Mouse (Mus musculus) myocyte (in vitro differentiated cells): ENCODE measurements around the gene Krt83. TPM values are rescaled to one million over a fixed set of nuclear protein-coding genes. Genes with fewer than 3 reads are reported as not detected.
"Not testable (repeated sequence)": the region's sequence is repeated elsewhere in the genome, so short reads cannot be mapped to it uniquely, and the experiment has no call there.

ENCODE experiments used
- H3K27me3 ChIP-seq: one replicate; pipeline ENCODE4 v1.6.1; 2011; ENCODE audit not compliant: control insufficient read depth, insufficient read depth, insufficient read length
- H3K36me3 ChIP-seq: one replicate; pipeline ENCODE4 v1.6.1; 2011; ENCODE audit not compliant: control insufficient read depth, insufficient read depth
- H3K4me2 ChIP-seq: one replicate; pipeline ENCODE4 v1.6.1; 2011; ENCODE audit warnings: low read depth, control low read depth
- H3K4me3 ChIP-seq: one replicate; pipeline ENCODE4 v1.5.1; 2011; ENCODE audit warnings: mild to moderate bottlenecking, control low read depth, moderate library complexity
- H3K79me2 ChIP-seq: one replicate; pipeline ENCODE4 v1.6.1; 2011; ENCODE audit not compliant: control insufficient read depth, insufficient read depth
- H3ac ChIP-seq: one replicate; pipeline ENCODE4 v1.6.1; 2011; ENCODE audit not compliant: control insufficient read depth, insufficient read length
- CEBPB ChIP-seq: IDR thresholded peaks from 2 replicates; pipeline ENCODE4 v1.6.1; 2011; ENCODE audit warnings: mild to moderate bottlenecking, moderate library complexity; ENCODE audit not compliant: poor library complexity, insufficient read depth, severe bottlenecking
- E2F4 ChIP-seq: IDR thresholded peaks from one replicate; pipeline ENCODE4 v1.6.1; 2011; ENCODE audit warnings: mild to moderate bottlenecking, control low read depth, moderate library complexity; ENCODE audit not compliant: insufficient read depth
- MAX ChIP-seq: IDR thresholded peaks from one replicate; pipeline ENCODE4 v1.6.1; 2011; ENCODE audit warnings: low read depth, mild to moderate bottlenecking, control low read depth
- MYOD1 ChIP-seq, 3 experiments: IDR thresholded peaks; one replicate each; pipeline ENCODE4 v1.6.1; 2011; ENCODE audit warnings: control low read depth in 2 of 3, low read depth in 2 of 3, mild to moderate bottlenecking in 2 of 3, moderate library complexity in 1 of 3; ENCODE audit not compliant: insufficient read length in 2 of 3, control insufficient read depth in 1 of 3
- MYOG ChIP-seq, 3 experiments: IDR thresholded peaks; one replicate each; pipeline ENCODE4 v1.6.1; 2011; ENCODE audit warnings: control low read depth in 2 of 3, low read depth in 2 of 3, mild to moderate bottlenecking in 2 of 3; ENCODE audit not compliant: insufficient read length in 2 of 3, control insufficient read depth in 1 of 3, insufficient read depth in 1 of 3
- POLR2A ChIP-seq: IDR thresholded peaks from one replicate; pipeline ENCODE4 v1.6.1; 2011; ENCODE audit warnings: low read depth, mild to moderate bottlenecking, control low read depth, moderate library complexity; ENCODE audit not compliant: insufficient read length
- POLR2AphosphoS2 ChIP-seq: IDR thresholded peaks from one replicate; pipeline ENCODE4 v1.6.1; 2011; ENCODE audit warnings: low read depth, control low read depth; ENCODE audit not compliant: insufficient read length
- REST ChIP-seq: IDR thresholded peaks from one replicate; pipeline ENCODE4 v1.6.1; 2011; ENCODE audit warnings: mild to moderate bottlenecking, control low read depth, moderate library complexity; ENCODE audit not compliant: insufficient read depth, insufficient read length
- SRF ChIP-seq: IDR thresholded peaks from one replicate; pipeline ENCODE4 v1.6.1; 2011; ENCODE audit warnings: low read depth; ENCODE audit not compliant: control insufficient read depth, insufficient read length
- TCF12 ChIP-seq: IDR thresholded peaks from one replicate; pipeline ENCODE4 v1.6.1; 2011; ENCODE audit warnings: mild to moderate bottlenecking, control low read depth; ENCODE audit not compliant: poor library complexity, insufficient read depth, severe bottlenecking
- TCF3 ChIP-seq: IDR thresholded peaks from one replicate; pipeline ENCODE4 v1.6.1; 2011; ENCODE audit warnings: low read depth, control low read depth; ENCODE audit not compliant: insufficient read length
- USF1 ChIP-seq: IDR thresholded peaks from one replicate; pipeline ENCODE4 v1.6.1; 2011; ENCODE audit warnings: low read depth, mild to moderate bottlenecking, control low read depth, moderate library complexity
- polyA plus RNA-seq: library from polyadenylated mRNA; unstranded; fragments of >200 nt; fragmentation: generic; extraction: Trizol; gene quantifications from one replicate; pipeline ENCODE4 v1.2.1, GENCODE M21; 2012; ENCODE audit warnings: missing spikeins

Krt83 gene
- polyA plus RNA-seq, 1 experiment = not detected

DNA sequence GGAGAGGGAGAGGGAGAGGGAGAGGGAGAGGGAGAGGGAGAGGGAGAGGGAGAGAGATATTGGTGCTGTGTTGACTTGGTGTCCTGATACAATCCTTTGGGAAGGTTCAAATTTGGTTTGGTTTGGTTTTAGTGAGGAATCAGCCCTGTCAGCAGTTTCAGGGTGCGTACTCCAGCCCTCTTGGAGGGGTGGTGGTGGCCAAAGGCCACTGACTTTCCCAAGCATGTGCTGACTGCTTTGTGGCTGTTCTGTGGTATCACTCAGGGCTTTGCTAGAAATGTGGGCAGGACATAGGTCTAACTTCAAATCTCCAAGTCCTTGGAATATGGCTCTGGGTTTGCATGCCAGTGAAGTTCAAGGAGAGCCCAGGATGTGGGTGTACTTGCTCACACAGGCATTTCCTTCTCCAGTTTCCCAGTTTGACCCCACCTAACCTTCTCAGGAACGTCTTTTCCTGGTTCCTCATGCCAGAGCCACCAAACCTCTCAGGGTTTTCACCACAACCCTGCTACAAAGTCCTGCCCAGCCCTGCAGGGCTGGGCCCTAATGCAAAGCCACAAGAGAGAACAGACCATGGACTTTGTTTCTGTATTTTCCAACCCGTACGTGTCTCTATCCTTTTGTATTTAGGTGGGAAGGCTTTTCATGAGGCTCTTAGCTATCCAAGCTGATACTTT is 31.4 kb upstream of the Krt83 start:
- no peak overlapping the region for H3K4me2 ChIP-seq
- H3K79me2 ChIP-seq = no peaks in the 10 kb centered on the region
- H3K27me3 ChIP-seq = peaks cover 31% of the 10 kb centered on the region
- H3K4me3 ChIP-seq = no peak overlapping the region
- H3ac ChIP-seq = no peak overlapping the region
- no peaks in the 10 kb centered on the region for H3K36me3 ChIP-seq
- TF ChIP-seq MYOG (IDR thresholded peaks at IDR 0.05; ENCODE audit: control insufficient read depth in 1 of 3, insufficient read depth in 1 of 3, insufficient read length in 2 of 3, low read depth in 2 of 3) (no peak), SRF (no peak), USF1 (no peak), POLR2AphosphoS2 (no peak)

GRCm38 (mm10) chr15:101519792-101520191 is 28.5 kb upstream of the Krt83 start:
- H3K4me2 ChIP-seq = no peak overlapping the region
- no peak overlapping the region for H3K4me3 ChIP-seq
- peaks cover 5% of the 10 kb centered on the region for H3K27me3 ChIP-seq

DNA sequence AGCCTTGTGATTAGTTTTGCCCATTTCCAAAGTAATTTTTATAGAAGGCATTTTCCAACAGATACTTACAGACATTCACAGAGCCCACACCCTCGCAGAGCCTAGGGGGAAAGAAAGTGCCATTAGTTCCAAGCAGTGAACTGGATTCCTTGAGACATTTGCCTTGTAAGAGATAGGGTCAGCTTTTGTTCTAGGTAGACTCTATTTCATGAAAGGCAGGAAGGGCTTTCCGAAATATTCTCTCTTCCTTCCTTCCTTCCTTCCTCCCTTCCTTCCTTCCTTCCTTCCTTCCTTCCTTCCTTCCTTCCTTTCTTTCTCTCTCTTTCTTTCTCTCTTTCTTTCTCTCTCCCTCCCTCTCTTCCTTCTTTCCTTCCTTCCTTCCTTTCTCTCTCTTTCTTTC is 25.8 kb upstream of the Krt83 start, which contains the start of gene Gm49425:
Gene Gm49425, minus strand, starts transcription at position 101 of the 400 bp plus-strand sequence.
- not testable (repeated sequence) for H3K79me2 ChIP-seq, H3K4me2 ChIP-seq, H3K36me3 ChIP-seq, H3K4me3 ChIP-seq, H3ac ChIP-seq
- H3K27me3 ChIP-seq = peaks cover 10% of the 10 kb centered on the region

More at GRCm38 (mm10) chr15:101519792-101520191, 28.5 kb upstream of the Krt83 start:
- TF ChIP-seq REST (no peak), MYOD1 (IDR thresholded peaks at IDR 0.05; ENCODE audit: control insufficient read depth in 1 of 3, insufficient read length in 2 of 3, low read depth in 2 of 3) (no peak), POLR2A (no peak), MAX (no peak), USF1 (no peak), E2F4 (no peak), POLR2AphosphoS2 (no peak), MYOG (IDR thresholded peaks at IDR 0.05; ENCODE audit: control insufficient read depth in 1 of 3, insufficient read depth in 1 of 3, insufficient read length in 2 of 3, low read depth in 2 of 3) (no peak), CEBPB (no peak), SRF (no peak)
- no peaks in the 10 kb centered on the region for H3K36me3 ChIP-seq
- H3K79me2 ChIP-seq = no peaks in the 10 kb centered on the region
- H3ac ChIP-seq = no peak overlapping the region

- TF ChIP-seq USF1 = no peak
- TF ChIP-seq REST = no peak
Observed at GRCm38 (mm10) chr15:101508247-101508646, 16.9 kb upstream of the Krt83 start.

DNA sequence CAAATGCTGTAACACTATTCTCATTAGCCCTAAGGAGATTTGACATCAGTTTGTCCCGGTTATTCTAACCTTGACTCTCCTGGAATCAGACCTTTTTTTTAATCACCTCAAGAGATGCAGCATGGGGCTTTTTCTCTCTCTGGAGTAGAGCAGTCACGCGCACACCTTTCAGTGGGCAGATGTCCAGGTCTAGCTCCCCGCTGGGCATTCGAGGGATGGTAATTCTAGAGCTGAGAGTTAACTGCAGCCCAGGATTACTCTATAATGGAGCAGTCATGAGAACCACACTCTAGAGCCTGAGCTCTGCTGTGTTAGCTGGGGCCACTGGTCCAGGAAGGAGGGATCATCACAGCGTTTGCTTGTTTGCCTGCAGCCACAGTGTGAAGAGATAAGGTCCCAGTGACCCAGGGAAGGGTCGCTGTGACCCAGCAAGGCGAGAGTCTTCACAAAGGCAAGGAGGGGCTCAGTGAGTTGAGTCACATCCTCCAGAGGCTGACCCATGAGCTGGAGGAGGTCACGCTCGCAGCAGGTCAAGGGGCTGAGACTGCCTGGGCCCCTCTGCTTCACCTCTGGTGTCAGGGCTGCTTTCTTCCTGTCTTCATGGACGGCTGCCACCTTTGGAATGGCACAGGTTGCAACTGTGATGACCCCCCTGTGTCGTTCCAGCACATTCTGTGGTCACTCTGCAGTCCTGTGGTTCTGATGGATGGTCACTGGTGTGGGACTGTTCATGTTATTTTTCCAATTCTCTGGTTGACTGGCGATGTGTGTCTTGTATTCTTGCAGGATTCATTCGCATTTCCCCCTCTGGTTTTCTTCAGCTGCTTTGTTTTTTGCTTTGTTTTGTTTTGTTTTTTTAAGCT is 15.8 kb upstream of the Krt83 start:
- H3K79me2 ChIP-seq = no peaks in the 10 kb centered on the region
- H3K4me3 ChIP-seq = no peak overlapping the region
- no peak for TF ChIP-seq SRF
- no peak for TF ChIP-seq CEBPB
- no peak for TF ChIP-seq POLR2A
- no peak for TF ChIP-seq TCF3
- no peak for TF ChIP-seq MYOD1 (IDR thresholded peaks at IDR 0.05; ENCODE audit: control insufficient read depth in 1 of 3, insufficient read length in 2 of 3, low read depth in 2 of 3)
- no peak for TF ChIP-seq MAX
- no peak overlapping the region for H3K4me2 ChIP-seq
- no peaks in the 10 kb centered on the region for H3K36me3 ChIP-seq
- no peak overlapping the region for H3ac ChIP-seq
- peaks cover 35% of the 10 kb centered on the region for H3K27me3 ChIP-seq

More at GRCm38 (mm10) chr15:101508247-101508646, 16.9 kb upstream of the Krt83 start:
- Histone ChIP-seq H3ac (no peak overlapping the region), H3K4me2 (no peak overlapping the region), H3K27me3 (peaks cover 31% of the 10 kb centered on the region), H3K79me2 (no peaks in the 10 kb centered on the region), H3K4me3 (no peak overlapping the region), H3K36me3 (no peaks in the 10 kb centered on the region)

DNA sequence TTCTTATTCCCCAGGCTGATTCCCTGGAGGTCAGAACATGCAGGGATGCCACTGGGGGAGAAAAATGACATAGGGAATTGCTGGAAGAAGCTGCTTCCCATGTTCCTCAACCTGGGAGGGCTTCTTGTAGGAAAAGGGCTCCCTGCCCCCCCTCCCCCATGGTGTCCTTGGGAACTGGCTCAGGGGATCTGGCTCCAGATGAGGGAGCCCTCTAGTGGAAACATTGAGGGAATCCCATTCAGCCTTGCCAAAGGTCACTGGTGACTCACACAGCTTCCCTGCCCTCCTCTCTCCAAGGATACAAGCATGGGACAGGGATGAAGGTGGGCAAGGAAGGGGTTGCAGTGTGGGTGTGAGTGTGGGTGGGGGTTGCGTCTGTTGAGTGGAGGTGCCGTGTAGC is 5.9 kb upstream of the Krt83 start:
- Histone ChIP-seq H3K27me3 (peaks cover 36% of the 10 kb centered on the region), H3K36me3 (no peaks in the 10 kb centered on the region), H3K4me2 (no peak overlapping the region), H3K79me2 (no peaks in the 10 kb centered on the region), H3ac (no peak overlapping the region), H3K4me3 (no peak overlapping the region)
- no peak for TF ChIP-seq POLR2A
- TF ChIP-seq POLR2AphosphoS2 = no peak
- TF ChIP-seq E2F4 = no peak
- TF ChIP-seq MAX = no peak
- no peak for TF ChIP-seq MYOG (IDR thresholded peaks at IDR 0.05; ENCODE audit: control insufficient read depth in 1 of 3, insufficient read depth in 1 of 3, insufficient read length in 2 of 3, low read depth in 2 of 3)
- TF ChIP-seq SRF = no peak
- no peak for TF ChIP-seq REST
- TF ChIP-seq TCF3 = no peak
- no peak for TF ChIP-seq TCF12
- no peak for TF ChIP-seq MYOD1 (IDR thresholded peaks at IDR 0.05; ENCODE audit: control insufficient read depth in 1 of 3, insufficient read length in 2 of 3, low read depth in 2 of 3)
